Mouse (Mus musculus): ENCODE data around the gene Rcc1. TPM values are rescaled to one million over a fixed set of nuclear protein-coding genes. Genes with fewer than 3 reads are reported as not detected.
A peak's percentile ranks its signal among the peaks of the same experiment; 100 is the strongest.

The Rcc1 gene
- 4.3 and 4.4 TPM in 2 replicates for polyA plus RNA-seq (2012)

DNA sequence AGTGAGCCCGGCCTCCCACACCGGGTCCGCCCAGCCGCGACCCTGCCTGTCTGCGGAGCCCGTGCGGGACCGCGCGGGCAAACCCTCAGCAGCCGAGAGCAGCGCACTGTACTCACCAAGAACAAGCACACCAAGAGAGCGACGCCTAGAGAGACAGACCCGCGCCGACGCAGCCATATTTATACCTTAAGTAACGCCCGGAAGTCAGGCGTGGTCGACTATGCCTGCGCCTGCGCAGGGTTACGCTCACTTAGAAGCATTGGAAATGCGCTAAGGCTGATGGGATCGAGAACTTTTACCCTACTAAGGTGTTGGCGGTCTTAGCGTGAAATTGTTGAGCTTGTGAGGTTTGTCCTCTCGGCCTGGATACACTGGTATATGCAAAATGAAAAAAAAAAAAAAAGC lies at the start of gene Rcc1:
Gene Rcc1, minus strand, starts transcription at position 125 of the 405 bp plus-strand sequence.
- no peaks in the 10 kb centered on the region for H3K27me3 ChIP-seq (ENCODE audit: control insufficient read depth)
- peak within 1 kb of the TSS; percentile 70 for H3K4me3 ChIP-seq (replicated peaks)
- H3K9me3 ChIP-seq (ENCODE audit: control insufficient read depth, low read length), result no peaks in the 10 kb centered on the region
- TF ChIP-seq TAL1 (IDR thresholded peaks at IDR 0.05; ENCODE audit: low read length), result no peak
- no peak for TF ChIP-seq GATA1 (IDR thresholded peaks at IDR 0.05; ENCODE audit: low read length)
- H3K36me3 ChIP-seq (ENCODE audit: control insufficient read depth), result peaks cover 64% of the 10 kb centered on the region
- peaks cover 68% of the 10 kb centered on the region for H3K4me1 ChIP-seq (ENCODE audit: control insufficient read depth)

DNA sequence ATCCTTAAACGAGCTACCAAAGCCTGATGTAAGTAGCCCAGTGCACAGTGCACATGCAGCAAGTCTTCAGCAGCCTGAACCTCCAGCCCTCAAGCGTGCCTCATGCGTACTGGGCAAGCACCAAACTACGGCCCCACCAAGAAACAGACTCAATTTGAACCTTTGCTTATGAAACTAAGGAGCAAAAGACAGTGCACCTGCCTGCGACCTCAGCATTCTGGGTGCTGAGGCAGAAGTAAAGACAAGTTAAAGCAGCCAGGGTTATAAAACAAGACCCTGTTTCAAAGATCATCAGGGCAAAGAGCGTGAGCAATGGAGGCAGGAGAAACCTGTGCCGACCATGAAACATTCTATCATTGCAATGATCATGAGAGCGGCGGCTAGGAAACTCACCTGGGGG lies 47.6 kb upstream of the Rcc1 start:
- no peak overlapping the region for H3K4me3 ChIP-seq (replicated peaks)
- H3K27me3 ChIP-seq (ENCODE audit: control insufficient read depth), result no peaks in the 10 kb centered on the region
- TF ChIP-seq GATA1 (IDR thresholded peaks at IDR 0.05; ENCODE audit: low read length) (no peak), TAL1 (IDR thresholded peaks at IDR 0.05; ENCODE audit: low read length) (no peak)
- H3K36me3 ChIP-seq (ENCODE audit: control insufficient read depth), result peaks cover 21% of the 10 kb centered on the region
- peaks cover 43% of the 10 kb centered on the region for H3K4me1 ChIP-seq (ENCODE audit: control insufficient read depth)
- H3K9me3 ChIP-seq (ENCODE audit: control insufficient read depth, low read length), result no peaks in the 10 kb centered on the region

DNA sequence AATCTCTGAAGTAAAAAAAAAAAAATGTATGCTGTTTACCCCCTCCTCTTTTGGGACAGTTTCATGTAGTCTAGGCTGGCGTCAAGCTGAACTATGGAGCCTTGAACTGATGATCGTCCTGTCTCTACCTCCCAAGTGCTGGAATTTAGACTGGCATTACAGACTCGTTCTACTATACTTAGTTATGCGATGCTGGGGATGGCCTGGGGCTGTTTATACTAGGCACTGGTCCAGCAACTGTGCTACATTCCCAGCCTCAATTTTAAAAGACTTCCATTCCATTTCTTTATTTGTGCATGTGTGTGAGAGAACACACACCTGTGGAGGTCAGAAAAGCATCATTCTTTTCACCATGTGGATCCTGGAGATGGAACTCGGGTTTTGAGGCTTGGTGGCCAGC lies 45.5 kb upstream of the Rcc1 start:
- Histone ChIP-seq H3K9me3 (ENCODE audit: control insufficient read depth, low read length) (no peaks in the 10 kb centered on the region), H3K4me1 (ENCODE audit: control insufficient read depth) (peaks cover 52% of the 10 kb centered on the region), H3K36me3 (ENCODE audit: control insufficient read depth) (peaks cover 28% of the 10 kb centered on the region), H3K4me3 (replicated peaks) (no peak overlapping the region), H3K27me3 (ENCODE audit: control insufficient read depth) (no peaks in the 10 kb centered on the region)
- TF ChIP-seq GATA1 (IDR thresholded peaks at IDR 0.05; ENCODE audit: low read length), result no peak
- TF ChIP-seq TAL1 (IDR thresholded peaks at IDR 0.05; ENCODE audit: low read length), result no peak

DNA sequence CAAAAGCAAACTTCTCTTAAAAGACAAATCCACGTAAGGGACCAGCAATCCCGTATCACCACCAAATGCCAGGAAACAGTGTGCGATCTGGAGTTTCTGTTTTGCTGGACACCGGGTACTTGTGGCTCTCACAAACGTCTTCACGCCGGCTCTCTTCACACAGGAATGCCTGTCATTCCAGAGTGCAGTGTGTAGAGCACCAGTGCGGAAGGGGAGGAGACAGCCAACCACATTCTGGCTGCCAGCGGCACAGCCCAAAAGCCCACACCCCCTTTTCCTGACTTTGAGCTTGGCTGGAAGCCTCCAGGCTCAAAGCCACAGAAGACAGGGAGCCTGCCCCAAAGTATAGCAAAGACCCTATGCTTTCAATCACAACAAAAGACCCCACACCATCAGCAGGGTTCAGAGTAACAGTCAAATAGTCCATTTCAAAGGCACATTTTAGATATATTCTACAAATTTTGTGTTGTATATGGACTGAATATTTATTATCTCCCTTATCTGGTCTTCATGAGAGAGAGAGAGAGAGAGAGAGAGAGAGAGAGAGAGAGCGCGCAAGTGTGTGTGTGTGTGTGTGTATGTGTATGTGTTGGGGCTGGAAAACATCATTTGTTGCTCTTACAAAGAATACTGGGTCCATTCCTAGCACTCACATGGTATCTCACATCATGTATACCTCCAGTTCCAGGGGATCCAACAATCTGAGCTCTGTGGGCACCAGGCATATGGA lies 44.8 kb upstream of the Rcc1 start:
- TF ChIP-seq GATA1 (IDR thresholded peaks at IDR 0.05; ENCODE audit: low read length) (no peak), TAL1 (IDR thresholded peaks at IDR 0.05; ENCODE audit: low read length) (no peak)
- Histone ChIP-seq H3K27me3 (ENCODE audit: control insufficient read depth) (no peaks in the 10 kb centered on the region), H3K4me3 (replicated peaks) (peak overlapping the region; percentile 68), H3K9me3 (ENCODE audit: control insufficient read depth, low read length) (peaks cover 2% of the 10 kb centered on the region; the same call in 1 of the 2 replicates), H3K36me3 (ENCODE audit: control insufficient read depth) (peaks cover 33% of the 10 kb centered on the region), H3K4me1 (ENCODE audit: control insufficient read depth) (peaks cover 53% of the 10 kb centered on the region)

DNA sequence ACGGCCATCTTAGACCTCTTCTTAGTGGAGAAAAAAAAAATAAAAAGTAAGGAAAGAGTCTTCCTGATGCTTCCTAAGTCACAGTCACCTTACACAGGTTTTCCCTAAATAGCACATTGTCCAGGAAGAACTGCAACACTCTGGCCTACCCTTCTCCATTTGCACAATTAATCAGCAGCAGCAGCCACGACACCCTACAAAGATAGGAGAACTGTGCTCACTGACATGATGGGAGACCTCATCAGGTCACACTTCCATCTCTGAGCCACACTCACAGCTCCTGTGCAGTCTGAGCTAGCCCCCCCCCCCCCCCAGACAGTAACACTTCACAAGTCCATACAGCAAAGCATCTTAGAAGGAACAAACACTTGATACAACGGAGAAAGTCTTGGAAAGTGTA lies 43.7 kb upstream of the Rcc1 start:
- Histone ChIP-seq H3K9me3 (ENCODE audit: control insufficient read depth, low read length) (peaks cover 4% of the 10 kb centered on the region; the same call in 1 of the 2 replicates), H3K4me3 (replicated peaks) (peak overlapping the region; percentile 68), H3K36me3 (ENCODE audit: control insufficient read depth) (peaks cover 36% of the 10 kb centered on the region), H3K4me1 (ENCODE audit: control insufficient read depth) (peaks cover 56% of the 10 kb centered on the region), H3K27me3 (ENCODE audit: control insufficient read depth) (no peaks in the 10 kb centered on the region)
- no peak for TF ChIP-seq TAL1 (IDR thresholded peaks at IDR 0.05; ENCODE audit: low read length)
- no peak for TF ChIP-seq GATA1 (IDR thresholded peaks at IDR 0.05; ENCODE audit: low read length)

DNA sequence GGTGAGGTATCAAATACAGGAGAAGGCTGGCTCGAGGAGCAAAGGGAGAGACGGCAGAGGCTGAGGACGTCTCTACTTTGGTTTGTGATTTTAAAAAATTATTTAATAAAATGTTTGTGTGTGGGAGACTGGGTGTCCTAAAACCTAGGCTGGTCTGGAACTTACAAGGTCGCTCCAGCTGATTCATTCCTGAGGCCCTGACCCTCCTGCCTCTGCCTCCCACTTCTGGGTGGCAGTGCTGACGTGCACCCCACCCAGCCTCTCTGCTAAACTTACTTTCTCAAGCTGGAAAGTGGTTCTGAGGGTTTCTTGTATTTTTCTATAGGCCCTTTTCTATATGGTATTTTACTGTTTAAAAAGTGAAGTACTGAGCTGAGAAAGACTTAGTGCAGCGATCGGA lies 42.8 kb upstream of the Rcc1 start:
- no peak for TF ChIP-seq TAL1 (IDR thresholded peaks at IDR 0.05; ENCODE audit: low read length)
- Histone ChIP-seq H3K4me1 (ENCODE audit: control insufficient read depth) (peaks cover 60% of the 10 kb centered on the region), H3K4me3 (replicated peaks) (peak overlapping the region; percentile 28)

DNA sequence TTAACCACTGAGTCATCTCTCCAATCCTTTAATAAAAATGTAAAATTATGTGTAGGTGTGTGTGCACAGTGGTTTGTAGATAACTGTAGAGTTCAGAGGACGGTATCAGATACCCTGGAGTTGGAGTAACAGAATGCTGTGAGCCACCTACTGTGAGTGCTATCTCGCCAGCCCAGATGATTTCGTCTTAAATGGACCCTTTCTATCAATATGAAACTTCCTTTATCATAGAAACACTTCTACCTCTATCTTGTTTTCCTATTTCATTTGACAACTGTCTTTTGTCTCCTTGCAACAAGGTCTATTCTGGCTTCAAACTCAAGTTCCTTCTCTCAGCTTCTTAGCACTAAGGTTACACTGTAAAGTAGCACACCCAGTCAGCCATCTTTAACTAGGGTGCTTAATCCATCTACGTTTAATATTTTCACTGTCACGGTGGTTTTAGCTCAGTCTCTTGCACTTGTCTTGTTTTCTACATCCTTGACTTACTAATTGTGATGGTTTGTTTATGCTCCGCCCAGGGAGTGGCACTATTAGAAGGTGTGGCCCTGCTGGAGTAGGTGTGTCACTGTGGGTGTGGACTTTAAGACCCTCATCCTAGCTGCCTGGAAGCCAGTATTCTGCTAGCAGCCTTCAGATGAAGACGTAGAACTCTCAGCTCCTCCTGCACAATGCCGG lies 37.8 kb upstream of the Rcc1 start:
- Histone ChIP-seq H3K4me1 (ENCODE audit: control insufficient read depth) (peaks cover 70% of the 10 kb centered on the region), H3K9me3 (ENCODE audit: control insufficient read depth, low read length) (peaks cover 10% of the 10 kb centered on the region), H3K4me3 (replicated peaks) (peak overlapping the region; percentile 19), H3K27me3 (ENCODE audit: control insufficient read depth) (no peaks in the 10 kb centered on the region), H3K36me3 (ENCODE audit: control insufficient read depth) (peaks cover 49% of the 10 kb centered on the region)
- TF ChIP-seq GATA1 (IDR thresholded peaks at IDR 0.05; ENCODE audit: low read length) (0 out of 2 replicates have a peak, but pooled peaks have one; percentile 10), TAL1 (IDR thresholded peaks at IDR 0.05; ENCODE audit: low read length) (no peak; the same call in 2 of the 3 replicates)

More for the DNA sequence above, 42.8 kb upstream of the Rcc1 start:
- H3K36me3 ChIP-seq (ENCODE audit: control insufficient read depth), result peaks cover 37% of the 10 kb centered on the region
- peaks cover 10% of the 10 kb centered on the region for H3K9me3 ChIP-seq (ENCODE audit: control insufficient read depth, low read length)
- no peaks in the 10 kb centered on the region for H3K27me3 ChIP-seq (ENCODE audit: control insufficient read depth)

DNA sequence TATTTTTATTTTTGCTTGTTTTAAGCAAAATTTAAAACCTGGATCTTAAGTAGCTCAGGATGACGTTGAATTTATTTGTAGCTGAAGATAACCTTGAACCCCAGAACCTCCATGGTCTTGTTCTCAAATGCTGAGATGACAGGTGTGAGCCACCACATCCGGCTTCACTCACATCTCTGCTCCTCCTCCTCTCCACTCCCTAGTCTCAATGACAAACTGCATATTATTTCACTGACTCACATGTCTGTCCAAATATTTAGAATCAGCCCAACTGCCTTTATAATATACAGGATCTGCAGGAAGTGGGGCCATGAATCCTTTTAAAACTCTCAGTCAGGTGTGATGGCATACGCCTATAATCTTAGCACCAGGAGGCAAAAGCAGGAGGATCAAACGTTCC lies 35.9 kb upstream of the Rcc1 start:
- Histone ChIP-seq H3K4me3 (replicated peaks) (no peak overlapping the region), H3K36me3 (ENCODE audit: control insufficient read depth) (peaks cover 55% of the 10 kb centered on the region), H3K27me3 (ENCODE audit: control insufficient read depth) (no peaks in the 10 kb centered on the region), H3K9me3 (ENCODE audit: control insufficient read depth, low read length) (peaks cover 10% of the 10 kb centered on the region), H3K4me1 (ENCODE audit: control insufficient read depth) (peaks cover 60% of the 10 kb centered on the region)
- no peak for TF ChIP-seq TAL1 (IDR thresholded peaks at IDR 0.05; ENCODE audit: low read length)
- TF ChIP-seq GATA1 (IDR thresholded peaks at IDR 0.05; ENCODE audit: low read length), result no peak

DNA sequence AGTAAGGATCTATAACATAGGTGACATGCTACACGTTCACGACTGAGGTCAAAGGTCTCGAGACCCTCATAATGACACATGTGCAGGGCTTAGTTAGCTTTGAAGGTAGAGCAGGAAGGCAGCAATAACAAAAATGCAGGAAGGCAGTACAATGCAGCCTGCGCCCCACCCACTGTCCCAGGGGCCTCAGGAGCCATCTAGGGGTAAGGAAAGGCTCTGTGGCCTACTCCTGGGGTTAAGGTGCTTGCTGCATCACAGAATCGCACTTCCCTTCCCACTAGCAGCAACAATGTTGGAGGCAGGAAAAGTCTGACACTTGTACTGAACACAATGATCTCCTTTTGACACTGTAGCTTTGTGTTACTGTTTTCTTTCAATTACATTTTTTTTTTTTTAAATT lies 34.2 kb upstream of the Rcc1 start:
- Histone ChIP-seq H3K36me3 (ENCODE audit: control insufficient read depth) (peaks cover 57% of the 10 kb centered on the region), H3K9me3 (ENCODE audit: control insufficient read depth, low read length) (peaks cover 8% of the 10 kb centered on the region), H3K4me1 (ENCODE audit: control insufficient read depth) (peaks cover 64% of the 10 kb centered on the region), H3K4me3 (replicated peaks) (no peak overlapping the region), H3K27me3 (ENCODE audit: control insufficient read depth) (no peaks in the 10 kb centered on the region)
- no peak for TF ChIP-seq TAL1 (IDR thresholded peaks at IDR 0.05; ENCODE audit: low read length)
- TF ChIP-seq GATA1 (IDR thresholded peaks at IDR 0.05; ENCODE audit: low read length), result no peak
